Mouse (Mus musculus): Measurements from ENCODE around the gene Clnk.

GRCm38 (mm10) chr5:38785686-38786085 is 90.9 kb downstream of the Clnk start:
- TF ChIP-seq ZNF384 (IDR thresholded peaks at IDR 0.05; ENCODE audit: low read depth, low read length) (no peak), HCFC1 (IDR thresholded peaks at IDR 0.05; ENCODE audit: borderline replicate concordance, insufficient read depth, low read length) (no peak)

All from ES-E14 (cell line).